Mouse (Mus musculus) mature B cell (primary cell): ENCODE results near the gene Slc43a1.
"Not testable (repeated sequence)": the region's sequence is repeated elsewhere in the genome, so short reads cannot be mapped to it uniquely, and the experiment has no call there.

ENCODE experiments used
- in situ Hi-C: fragments of 300-500 bp; cut with MboI; formaldehyde crosslinking; loops from 2 replicates; pipeline ENCODE4 v1.14.3; 2019

Gene Slc43a1

DNA sequence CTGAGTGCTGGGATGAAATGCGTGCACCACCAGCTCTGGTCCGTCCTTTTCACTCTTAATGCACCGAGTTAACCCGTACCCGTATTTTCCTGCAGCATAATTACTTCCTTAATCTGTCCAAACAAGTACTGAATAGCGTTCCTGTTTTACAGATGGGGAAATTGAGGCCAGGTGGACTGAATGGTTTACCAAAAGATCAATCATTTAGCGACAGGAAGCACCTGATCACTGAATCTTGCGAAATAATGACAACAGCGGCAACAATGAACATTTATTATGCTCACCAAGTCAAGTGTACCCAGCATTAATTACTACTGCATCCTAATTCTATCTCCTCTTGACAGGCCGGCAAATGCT is at the start of gene Slc43a1:
Gene Slc43a1 (plus strand): TSS at position 258 of the 357 bp plus-strand sequence.
- in situ Hi-C loops, result loop anchor here (10.0 kb wide), 1 partner anchor 46 kb away; the partner anchor contains the start of gene Rtn4rl2

DNA sequence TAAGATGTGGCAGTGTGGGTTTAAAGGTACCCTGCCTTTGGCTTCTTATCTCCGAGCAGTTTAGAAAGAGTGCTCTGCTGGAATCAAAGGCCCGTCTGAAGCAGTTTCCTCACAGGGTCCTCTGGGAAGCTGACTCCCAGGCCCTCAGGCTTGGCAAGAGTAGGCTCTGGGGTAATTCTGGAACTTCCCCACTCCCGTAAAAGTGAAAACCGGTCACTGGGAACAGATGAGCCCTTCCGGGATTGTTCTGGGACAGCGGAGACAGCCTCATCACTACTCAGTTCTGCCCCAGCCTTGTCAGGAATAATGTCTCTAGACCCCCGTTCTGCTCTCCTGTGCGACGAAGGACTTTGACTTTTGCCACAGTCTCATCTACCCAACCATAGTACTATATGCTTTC is 48.2 kb upstream of the Slc43a1 start:
- in situ Hi-C loops, result no loop called here

- in situ Hi-C loops, result no loop called here
Observed at GRCm38 (mm10) chr2:84792516-84792915, 46.1 kb upstream of the Slc43a1 start.

DNA sequence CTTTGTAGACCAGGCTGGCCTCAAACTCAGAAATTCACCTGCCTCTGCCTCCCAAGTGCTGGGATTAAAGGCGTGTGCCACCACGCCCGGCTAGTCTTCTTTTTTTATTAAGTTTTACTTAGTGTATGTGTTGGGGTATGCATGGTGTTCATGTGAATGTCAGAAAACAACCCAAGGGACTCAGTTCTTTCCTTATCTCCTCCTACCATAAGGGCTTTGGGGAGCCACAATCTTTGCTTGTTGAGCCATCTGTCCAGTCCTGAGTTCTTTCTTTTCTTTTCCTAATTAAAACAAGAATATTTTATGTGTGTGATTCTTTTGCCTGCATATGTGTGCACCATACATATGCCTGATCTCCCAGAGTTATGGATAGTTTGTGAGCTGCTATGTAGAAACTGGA is 45.5 kb upstream of the Slc43a1 start:
- in situ Hi-C loops, result no loop called here

GRCm38 (mm10) chr2:84793871-84794270 is 44.8 kb upstream of the Slc43a1 start:
- in situ Hi-C loops, result no loop called here

DNA sequence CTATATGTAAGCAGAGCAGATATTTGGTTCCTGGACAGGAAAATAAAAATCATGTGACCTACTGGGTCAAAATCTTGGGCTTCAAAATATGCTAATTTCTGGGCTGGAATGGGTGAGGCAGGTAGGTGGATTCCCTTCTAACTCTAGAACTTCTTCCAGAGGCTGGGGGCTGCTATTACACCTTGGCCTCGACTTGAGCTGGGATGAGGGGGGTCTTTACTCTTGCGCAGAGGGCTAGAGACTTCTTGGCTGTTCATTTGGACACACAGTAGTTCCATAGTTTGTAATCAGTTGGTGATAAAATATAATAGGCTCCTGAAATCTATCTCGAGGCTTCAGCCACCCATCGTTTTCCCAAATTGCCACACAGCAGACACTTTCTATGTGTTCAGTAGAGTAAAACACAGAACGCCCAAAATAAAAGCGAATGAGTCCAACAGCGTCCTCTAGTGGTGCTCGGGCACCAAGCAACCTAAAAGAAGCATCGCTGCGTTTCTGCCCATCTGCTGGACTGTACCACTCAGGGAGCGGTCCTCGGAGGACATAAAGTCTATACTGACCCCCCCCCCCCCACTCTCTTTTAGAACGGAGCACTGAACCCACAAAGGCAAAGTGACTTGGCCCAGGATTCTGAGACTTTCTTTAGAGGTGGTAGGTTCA is 40.7 kb upstream of the Slc43a1 start:
- in situ Hi-C loops, result no loop called here

DNA sequence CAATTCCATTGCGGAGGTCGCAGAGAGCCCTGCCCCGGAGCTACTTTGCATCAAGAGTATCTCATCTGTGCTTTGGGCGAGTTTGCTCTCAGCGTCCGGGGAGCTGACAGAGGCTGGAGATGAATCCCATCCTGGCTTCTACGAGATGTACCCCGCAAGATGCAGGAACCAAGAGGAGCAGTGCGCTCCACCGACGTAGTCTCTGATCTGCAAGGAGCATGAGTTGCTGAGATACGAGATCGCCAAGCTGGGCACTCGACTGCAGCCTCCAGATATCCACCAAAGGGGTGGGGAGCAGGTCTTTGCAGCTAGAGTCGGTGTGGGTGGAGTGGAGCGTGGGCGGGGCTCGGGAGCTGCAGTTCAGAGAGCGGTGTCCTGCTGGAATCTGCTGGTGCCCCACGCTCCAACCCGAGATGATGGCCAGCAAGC is 40.1 kb upstream of the Slc43a1 start, which contains the start of gene Ube2l6:
Gene Ube2l6 (plus strand): TSS at position 336 of the 429 bp plus-strand sequence.
- in situ Hi-C loops, result no loop called here

DNA sequence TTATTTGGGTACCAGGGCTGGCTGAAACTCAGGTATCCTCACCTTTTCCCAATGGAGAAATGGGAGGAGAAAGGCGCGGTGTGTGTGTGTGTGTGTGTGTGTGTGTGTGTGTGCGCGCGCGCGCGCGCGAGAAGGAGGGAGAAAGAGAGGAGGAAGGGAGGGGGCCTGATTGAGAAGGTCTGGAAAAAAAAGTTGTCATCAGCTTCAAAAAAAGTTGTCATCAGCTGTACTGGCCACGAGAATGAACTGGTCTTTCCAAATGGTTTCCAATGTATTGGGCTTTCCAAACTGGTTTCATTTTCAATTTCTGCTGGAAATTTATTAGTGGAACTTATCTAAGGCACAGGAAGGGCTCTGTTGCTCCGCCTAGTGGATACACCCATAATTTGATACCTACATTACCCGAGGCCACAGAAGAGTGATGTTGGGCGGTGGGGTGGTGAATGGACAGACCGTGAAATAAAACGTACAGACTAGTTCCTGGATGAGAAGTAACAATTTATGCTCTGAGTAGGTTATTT is 39.5 kb upstream of the Slc43a1 start:
- in situ Hi-C loops, result no loop called here

DNA sequence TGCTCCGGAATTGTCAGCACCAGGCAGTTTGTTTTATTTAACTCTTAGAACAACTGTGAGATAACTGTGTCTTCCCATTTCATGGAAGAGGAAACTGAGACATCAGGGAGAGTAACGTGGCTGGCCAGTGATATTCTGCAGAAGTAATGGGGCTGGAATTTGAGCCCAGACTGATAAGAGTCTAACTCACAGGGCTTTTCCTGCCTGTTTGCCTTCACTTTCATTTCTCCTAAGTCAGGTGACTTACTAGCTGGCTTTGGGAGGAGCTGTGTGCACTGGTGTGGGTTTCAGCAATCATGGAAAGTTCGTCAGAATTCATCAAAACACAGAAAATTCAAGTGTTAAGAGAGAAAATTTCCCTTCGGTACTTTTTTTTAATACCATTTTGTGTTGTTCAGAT is 38.3 kb upstream of the Slc43a1 start:
- in situ Hi-C loops, result no loop called here

GRCm38 (mm10) chr2:84801223-84801622 is 37.4 kb upstream of the Slc43a1 start:
- in situ Hi-C loops, result not testable (repeated sequence)

DNA sequence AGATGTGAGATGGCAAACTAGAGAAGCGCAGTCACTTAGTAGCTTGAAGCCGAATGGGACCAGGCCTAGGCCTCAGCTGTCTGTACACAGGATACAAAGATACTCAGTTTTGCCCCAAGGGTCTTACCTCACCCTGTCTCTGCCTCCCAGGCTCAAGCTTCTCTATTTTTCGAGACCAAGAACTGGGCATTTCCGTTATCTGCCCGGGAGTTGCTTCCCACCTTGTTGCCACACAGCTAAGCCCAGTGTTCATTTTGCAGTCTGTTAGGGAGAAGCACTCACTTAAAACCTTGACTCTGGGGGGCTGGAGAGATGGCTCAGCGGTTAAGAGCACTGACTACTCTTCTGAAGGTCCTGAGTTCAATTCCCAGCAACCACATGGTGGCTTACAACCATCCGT is 34.7 kb upstream of the Slc43a1 start:
- in situ Hi-C loops, result no loop called here

DNA sequence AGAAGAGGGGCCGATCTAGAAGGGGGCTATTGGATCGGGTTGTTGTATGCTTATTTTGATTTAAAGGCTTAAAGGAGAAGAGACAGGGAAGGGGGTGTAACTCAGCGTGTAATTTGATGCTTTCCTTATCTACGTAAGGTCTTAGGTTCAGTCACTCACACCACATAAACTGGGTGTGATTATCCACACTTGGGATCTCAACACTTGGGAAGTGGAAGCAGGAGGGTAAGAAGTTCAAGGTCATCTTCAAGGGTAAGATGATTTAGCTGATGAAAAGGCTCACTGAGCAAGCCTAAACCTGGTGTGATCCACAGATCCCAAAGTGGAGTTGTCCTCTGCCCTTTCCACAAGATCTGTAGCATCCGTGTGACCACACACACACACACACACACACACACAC is 32.1 kb upstream of the Slc43a1 start:
- in situ Hi-C loops, result no loop called here

- in situ Hi-C loops, result no loop called here
Observed at GRCm38 (mm10) chr2:84809330-84809729, 29.3 kb upstream of the Slc43a1 start.

DNA sequence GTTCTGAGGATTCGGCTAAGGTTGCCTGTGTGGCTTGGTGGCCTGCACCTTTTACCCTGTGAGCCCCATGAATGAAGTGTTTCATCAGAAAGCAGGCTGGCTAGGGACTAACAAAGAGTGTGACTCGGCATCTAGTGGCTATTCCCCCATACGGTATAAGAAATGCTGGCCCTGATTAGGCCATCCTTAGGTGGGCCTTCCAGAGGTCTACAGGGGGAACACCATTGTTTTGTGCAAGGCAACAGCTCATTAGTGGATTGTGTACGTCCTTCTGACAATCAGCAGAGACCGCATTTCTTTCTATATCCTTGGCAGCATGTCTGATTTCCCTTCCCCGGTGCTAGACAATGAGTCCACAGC is 28.1 kb upstream of the Slc43a1 start:
- in situ Hi-C loops, result no loop called here

DNA sequence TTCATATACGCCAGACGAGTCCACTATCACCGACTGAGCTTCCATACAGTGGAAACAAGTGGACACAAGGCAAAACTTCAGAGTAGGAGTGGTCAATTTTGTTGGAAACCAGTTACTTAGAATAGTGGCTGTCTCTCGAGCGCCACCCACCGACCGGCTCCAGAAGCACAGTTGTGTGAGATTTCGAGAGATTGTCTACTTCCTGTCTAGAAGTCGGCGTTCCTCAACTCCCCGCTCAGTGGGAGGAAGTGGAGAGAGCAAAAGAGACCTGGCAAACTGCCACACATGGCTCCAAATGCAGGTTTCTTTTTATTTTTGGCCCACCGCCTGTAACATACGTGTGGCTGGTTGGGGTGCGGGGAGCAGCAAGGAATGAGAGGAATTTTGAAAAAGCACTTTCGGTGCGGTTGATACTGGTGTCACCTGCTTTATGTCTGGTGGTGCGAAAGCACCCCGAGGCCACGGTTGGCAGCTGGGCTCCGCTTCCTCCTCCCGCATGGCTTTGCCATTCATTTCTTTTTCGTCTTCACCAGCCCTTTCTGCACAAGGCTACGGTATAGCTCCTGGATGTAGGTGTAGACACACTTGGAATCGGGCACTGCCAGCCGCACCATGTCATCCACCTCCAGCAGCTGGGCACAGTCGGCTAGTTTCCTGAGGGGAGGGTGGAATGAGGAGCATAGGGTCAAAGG is 27.6 kb upstream of the Slc43a1 start:
- in situ Hi-C loops, result no loop called here

GRCm38 (mm10) chr2:84811880-84812279 is 26.8 kb upstream of the Slc43a1 start:
- in situ Hi-C loops, result no loop called here

- in situ Hi-C loops, result no loop called here
Observed at GRCm38 (mm10) chr2:84812676-84813075, 26.0 kb upstream of the Slc43a1 start.

- in situ Hi-C loops, result no loop called here
Observed at GRCm38 (mm10) chr2:84819861-84820260, 18.8 kb upstream of the Slc43a1 start.

DNA sequence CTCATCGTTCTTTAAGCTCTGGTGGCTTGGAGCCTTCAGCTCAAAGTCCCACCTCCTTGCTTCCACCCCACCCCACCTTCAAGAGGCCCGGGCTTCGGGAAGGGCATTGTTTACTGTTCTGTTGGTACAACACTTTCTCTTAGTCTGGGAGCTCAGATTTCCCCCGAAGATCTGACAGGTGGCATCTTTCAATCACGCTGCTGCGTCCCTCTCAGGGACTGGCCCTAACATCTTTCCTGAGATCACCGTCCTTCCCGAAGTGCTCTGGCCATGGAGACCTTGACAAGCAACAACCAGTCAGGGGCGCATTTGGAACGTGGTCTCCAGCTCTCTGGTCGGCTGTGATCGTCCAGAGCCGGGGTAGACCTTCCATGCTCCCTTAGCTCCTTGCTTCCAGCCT is 16.1 kb upstream of the Slc43a1 start, which contains the start of gene Smtnl1:
Gene Smtnl1 (minus strand): TSS at position 101 of the 400 bp plus-strand sequence.
- in situ Hi-C loops, result no loop called here

DNA sequence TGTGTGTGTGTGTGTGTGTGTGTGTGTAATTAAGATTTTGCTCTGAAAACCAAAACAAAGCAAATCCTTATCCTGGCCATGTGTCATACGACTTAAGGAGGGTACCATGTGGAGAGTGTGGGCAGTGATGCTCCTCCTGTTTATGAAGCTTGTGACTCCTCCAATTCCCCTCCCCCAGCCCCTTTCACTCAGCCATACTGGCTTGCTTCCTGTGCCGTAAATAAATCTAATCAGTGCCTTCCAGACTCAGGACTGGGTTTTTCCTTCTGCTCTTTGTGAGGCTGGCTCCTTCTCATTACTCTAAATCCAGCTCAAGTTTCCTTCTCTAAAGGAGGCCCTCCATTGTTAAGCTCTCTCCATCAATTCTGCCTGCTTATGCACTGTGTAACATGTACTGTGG is 15.4 kb upstream of the Slc43a1 start:
- in situ Hi-C loops, result no loop called here

GRCm38 (mm10) chr2:84826488-84827282 is 12.0 kb upstream of the Slc43a1 start, which contains the start of gene Timm10:
Gene Timm10 (plus strand): TSS chr2:84826997.
- in situ Hi-C loops, result no loop called here

GRCm38 (mm10) chr2:84827283-84827920 is 11.2 kb upstream of the Slc43a1 start:
- in situ Hi-C loops, result no loop called here
